Mouse (Mus musculus) heart, embryonic 14.5 days (tissue): ENCODE data around the gene Gm5089. TPM values are rescaled to one million over a fixed set of nuclear protein-coding genes. Genes with fewer than 3 reads are reported as not detected.

ENCODE experiments used
- ATAC-seq: fragments of 200-750 bp; cut with Nextera tagmentation; 2 replicates; pipeline ENCODE4 v1.8.0; 2017; ENCODE audit warnings: low read depth, moderate TSS enrichment; ENCODE audit not compliant: insufficient number of reproducible peaks, insufficient read depth, low FRiP score
- H3K27ac ChIP-seq, 2 experiments: fragments of 200-500 bp in 1 of 2; fragments of 300-500 bp in 1 of 2; sonication (generic) in 1 of 2; replicated peaks in 1 of 2; 2 replicates each; pipeline ENCODE4 v1.5.1; 2012 to 2014; ENCODE audit warnings: low read depth in 2 of 2, low read length in 2 of 2, control low read depth in 1 of 2, mild to moderate bottlenecking in 1 of 2, mixed read lengths in 1 of 2; ENCODE audit not compliant: control insufficient read depth in 1 of 2, insufficient read depth in 1 of 2
- H3K27me3 ChIP-seq: fragments of 300-500 bp; sonication (generic); 2 replicates; pipeline ENCODE4 v1.6.1; 2014; ENCODE audit warnings: mild to moderate bottlenecking, low read length, control low read depth; ENCODE audit not compliant: control insufficient read depth, insufficient read depth
- H3K36me3 ChIP-seq: fragments of 300-500 bp; sonication (generic); 2 replicates; pipeline ENCODE4 v1.6.1; 2014; ENCODE audit warnings: mild to moderate bottlenecking, control low read depth, low read length, mixed read lengths; ENCODE audit not compliant: control insufficient read depth, insufficient read depth
- H3K4me1 ChIP-seq, 2 experiments: fragments of 200-500 bp in 1 of 2; fragments of 300-500 bp in 1 of 2; sonication (generic) in 1 of 2; 2 replicates each; pipeline ENCODE4 v1.6.1; 2012 to 2014; ENCODE audit warnings: low read length in 2 of 2, control low read depth in 1 of 2, mixed read lengths in 1 of 2; ENCODE audit not compliant: control insufficient read depth in 2 of 2, insufficient read depth in 2 of 2
- H3K4me2 ChIP-seq: fragments of 300-500 bp; sonication (generic); 2 replicates; pipeline ENCODE4 v1.6.1; 2014; ENCODE audit warnings: mild to moderate bottlenecking, low read length
- H3K4me3 ChIP-seq, 2 experiments: fragments of 200-500 bp in 1 of 2; fragments of 300-500 bp in 1 of 2; sonication (generic) in 1 of 2; 2 replicates each; pipeline ENCODE4 v1.5.1; 2012 to 2014; ENCODE audit warnings: low read length in 2 of 2, mild to moderate bottlenecking in 2 of 2, control low read depth in 1 of 2, low read depth in 1 of 2, moderate library complexity in 1 of 2; ENCODE audit not compliant: control insufficient read depth in 1 of 2, insufficient read depth in 1 of 2
- H3K9ac ChIP-seq: fragments of 300-500 bp; sonication (generic); 2 replicates; pipeline ENCODE4 v1.6.1; 2014; ENCODE audit warnings: mild to moderate bottlenecking, low read length
- H3K9me3 ChIP-seq: fragments of 300-500 bp; sonication (generic); 2 replicates; pipeline ENCODE4 v1.6.1; 2016; ENCODE audit warnings: low read length, control low read depth; ENCODE audit not compliant: control insufficient read depth
- WGBS: fragments of 180-500 bp; shearing (Covaris S2); extraction: QIAGEN DNeasy Blood & Tissue Kit; methylation state at CpG from one replicate; pipeline ENCODE4 v1.1.7; 2014; 5-methylcytosine and 5-hydroxymethylcytosine counted together
- polyA plus RNA-seq: library from polyadenylated mRNA; unstranded; fragments of >200 nt; fragmentation: Nextera tagmentation; extraction: Ambion mirVana; gene quantifications from 2 replicates; pipeline ENCODE4 v1.2.1, GENCODE M21; 2014

Gm5089 gene
- polyA plus RNA-seq, 1 experiment from 2014 or later: not detected

DNA sequence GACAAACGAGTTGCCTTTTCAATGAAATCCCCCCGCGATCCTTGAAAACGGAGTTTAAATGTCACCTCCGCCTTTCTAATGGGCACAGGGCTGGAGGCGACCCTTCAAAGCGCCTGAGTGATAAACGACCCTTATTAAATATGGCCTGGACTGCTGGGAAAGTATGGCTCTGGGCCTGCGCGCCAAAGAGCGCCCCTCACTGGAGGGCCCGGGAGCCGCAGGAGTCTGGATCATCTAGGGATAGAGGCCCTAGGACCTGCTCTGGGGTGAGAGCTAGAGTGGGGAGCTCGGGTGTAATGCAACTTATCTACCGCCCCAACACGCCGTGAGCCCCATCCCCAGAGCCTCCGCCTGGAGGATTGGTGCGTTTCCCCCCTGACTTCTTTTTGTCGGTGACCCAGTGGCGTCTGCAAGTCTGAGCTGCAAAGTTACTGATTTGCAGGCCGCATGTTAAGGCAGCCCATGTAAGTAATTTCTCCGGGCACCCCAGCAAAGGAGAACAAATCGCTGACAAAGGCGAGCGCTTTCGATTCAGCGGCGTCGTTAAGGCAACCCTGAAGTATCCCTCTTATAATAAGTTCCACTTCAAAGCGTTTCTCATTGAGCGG lies 2.6 kb upstream of the Gm5089 start:
- H3K27ac ChIP-seq: no peak overlapping the region
- H3K4me1 ChIP-seq: peaks cover 4 to 17% of the 10 kb centered on the region in 2 experiments; a peak in 3 of 4 replicates
- WGBS: 10% methylated on average over 32 of the region's 32 CpGs
- no peaks in the 10 kb centered on the region for H3K9me3 ChIP-seq
- peak overlapping the region; percentile 60 for H3K4me2 ChIP-seq
- no peak overlapping the region for H3K9ac ChIP-seq
- peaks cover 79% of the 10 kb centered on the region for H3K27me3 ChIP-seq
- no peaks in the 10 kb centered on the region for H3K36me3 ChIP-seq
- ATAC-seq: no peak
- H3K4me3 ChIP-seq: peak overlapping the region; percentile 27 to 32

DNA sequence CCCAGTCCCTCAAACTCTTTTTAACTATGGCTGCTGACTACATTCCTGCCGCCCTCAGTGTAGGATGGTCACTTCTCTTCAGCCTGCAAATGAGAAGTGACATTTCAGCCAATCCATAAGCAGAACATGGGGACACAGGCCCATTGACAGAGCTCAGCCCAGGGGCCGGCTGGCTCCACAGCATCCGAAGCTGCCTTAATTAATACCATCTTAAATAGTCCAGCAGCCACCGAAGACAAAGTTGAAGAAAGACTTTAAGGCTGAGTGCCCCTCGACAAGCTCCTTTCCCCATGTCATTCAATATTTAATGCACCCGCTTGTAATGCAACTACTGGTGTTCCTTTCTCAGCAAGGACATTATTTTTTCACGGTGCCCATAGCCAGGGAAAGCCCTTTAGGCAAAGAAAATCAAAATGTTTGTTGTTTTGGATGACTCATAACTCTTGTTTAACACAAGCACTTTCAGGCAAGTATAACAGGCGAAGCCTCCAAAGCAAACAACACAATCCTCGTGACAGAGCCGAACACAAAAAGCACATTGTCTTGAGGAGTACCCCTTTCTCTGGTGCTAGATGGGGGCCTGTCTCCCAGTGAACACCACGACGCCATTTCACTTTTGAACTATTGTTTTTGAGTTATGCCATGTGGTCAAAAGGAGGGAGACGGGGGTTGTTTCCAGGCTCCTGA lies 1.9 kb upstream of the Gm5089 start:
- Histone ChIP-seq H3K4me2 (peak overlapping the region; percentile 60; the same call in 1 of the 2 replicates), H3K9me3 (no peaks in the 10 kb centered on the region), H3K27me3 (peaks cover 85% of the 10 kb centered on the region), H3K27ac (no peak overlapping the region), H3K4me1 (peaks cover 4 to 17% of the 10 kb centered on the region in 2 experiments; a peak in 3 of 4 replicates), H3K4me3 (no peak overlapping the region; a peak in 1 of 4 replicates), H3K36me3 (no peaks in the 10 kb centered on the region), H3K9ac (no peak overlapping the region)
- 58% methylated on average over 13 of the region's 13 CpGs for WGBS
- no peak for ATAC-seq

DNA sequence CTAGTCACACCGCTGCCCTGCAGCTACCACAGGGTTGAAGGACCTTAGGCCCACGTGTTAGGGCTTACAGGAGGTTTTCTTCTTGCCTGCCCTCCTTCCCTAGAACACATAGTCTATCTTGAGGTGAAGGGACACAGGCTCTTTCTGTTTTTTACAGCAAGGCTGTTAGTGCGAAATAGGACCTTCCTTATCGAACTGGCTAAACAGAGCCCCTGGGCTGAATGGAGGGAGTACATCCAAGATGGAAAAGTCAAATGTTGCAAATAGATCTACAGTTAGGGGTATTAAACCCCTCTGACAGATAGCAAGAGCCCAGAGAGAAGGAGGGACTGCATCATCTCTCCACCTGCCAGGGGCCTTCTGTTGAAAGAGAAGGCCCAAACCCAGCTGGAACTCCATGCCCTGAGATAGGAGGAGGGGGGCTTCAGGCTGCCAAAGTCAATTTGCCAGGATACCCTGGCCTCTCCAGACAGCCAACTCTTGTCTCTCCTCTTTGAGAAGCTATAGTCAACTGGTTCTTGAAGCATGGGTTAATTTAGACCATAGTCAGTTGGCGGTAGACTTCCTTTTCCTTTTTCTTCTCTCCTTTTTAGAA lies 733 bp upstream of the Gm5089 start:
- H3K4me2 ChIP-seq: peak overlapping the region; percentile 88; the same call in 1 of the 2 replicates
- 71% methylated on average over 5 of the region's 5 CpGs for WGBS

DNA sequence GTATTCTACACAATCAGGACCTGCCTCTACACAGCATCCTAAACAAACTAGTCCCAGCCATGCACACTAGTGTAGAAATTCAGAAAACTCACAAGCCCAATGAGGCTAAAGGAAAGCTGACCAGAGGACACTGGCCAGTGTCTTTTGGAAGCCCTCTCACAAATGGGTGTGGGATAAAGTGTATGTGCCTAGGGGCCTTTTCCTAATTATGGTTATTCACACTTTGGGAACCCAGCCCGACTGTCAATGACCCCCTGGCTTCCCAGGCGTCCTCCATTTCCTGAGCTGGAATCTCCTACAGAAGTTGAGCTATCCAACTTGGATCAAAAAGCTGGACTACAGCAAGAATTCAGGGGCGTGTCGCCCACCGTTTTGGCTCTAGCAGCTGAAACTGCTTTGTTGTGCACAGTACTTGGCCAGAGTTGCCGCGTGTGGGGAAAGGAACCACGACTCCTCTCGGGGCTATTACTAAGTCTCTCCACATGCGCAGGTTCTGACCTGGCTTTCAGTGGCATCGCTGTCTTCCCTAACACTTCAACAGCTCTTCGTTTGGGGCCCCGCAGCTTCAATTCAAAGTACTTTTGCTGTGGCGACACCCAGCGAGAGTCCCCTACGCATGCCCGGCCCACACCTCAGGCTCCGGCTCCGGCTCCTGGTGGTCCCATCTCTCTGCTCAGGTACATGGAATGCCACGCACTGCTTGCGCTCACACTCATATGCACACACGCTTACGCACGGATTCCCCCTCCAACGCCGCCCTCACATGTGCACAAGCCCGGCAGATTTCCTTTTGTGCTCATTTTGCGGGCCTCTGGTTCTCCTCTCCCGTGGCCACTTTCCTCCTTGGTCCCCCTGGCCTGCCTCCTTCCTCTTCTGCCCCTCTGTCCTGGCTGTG lies 1.1 kb downstream of the Gm5089 start:
- Histone ChIP-seq H3K36me3 (no peaks in the 10 kb centered on the region), H3K27ac (no peak overlapping the region), H3K9me3 (no peaks in the 10 kb centered on the region), H3K9ac (no peak overlapping the region; the same call in 1 of the 2 replicates), H3K27me3 (peaks cover 77% of the 10 kb centered on the region), H3K4me1 (peaks cover 4 to 17% of the 10 kb centered on the region in 2 experiments; a peak in 3 of 4 replicates), H3K4me3 (peak overlapping the region; percentile 41 to 44; a peak in 3 of 4 replicates), H3K4me2 (peak overlapping the region; percentile 88)
- no peak for ATAC-seq
- 6% methylated on average over 29 of the region's 29 CpGs for WGBS

More for the DNA sequence above, 733 bp upstream of the Gm5089 start:
- H3K27me3 ChIP-seq: peaks cover 87% of the 10 kb centered on the region
- no peaks in the 10 kb centered on the region for H3K9me3 ChIP-seq
- no peaks in the 10 kb centered on the region for H3K36me3 ChIP-seq
- H3K4me3 ChIP-seq: 0 out of 4 replicates have a peak overlapping the region, but pooled peaks of 1 of the 2 experiments have one; percentile 44
- H3K27ac ChIP-seq: no peak overlapping the region
- no peak overlapping the region for H3K9ac ChIP-seq
- ATAC-seq: no peak
- H3K4me1 ChIP-seq: peaks cover 4 to 17% of the 10 kb centered on the region in 2 experiments; a peak in 3 of 4 replicates

DNA sequence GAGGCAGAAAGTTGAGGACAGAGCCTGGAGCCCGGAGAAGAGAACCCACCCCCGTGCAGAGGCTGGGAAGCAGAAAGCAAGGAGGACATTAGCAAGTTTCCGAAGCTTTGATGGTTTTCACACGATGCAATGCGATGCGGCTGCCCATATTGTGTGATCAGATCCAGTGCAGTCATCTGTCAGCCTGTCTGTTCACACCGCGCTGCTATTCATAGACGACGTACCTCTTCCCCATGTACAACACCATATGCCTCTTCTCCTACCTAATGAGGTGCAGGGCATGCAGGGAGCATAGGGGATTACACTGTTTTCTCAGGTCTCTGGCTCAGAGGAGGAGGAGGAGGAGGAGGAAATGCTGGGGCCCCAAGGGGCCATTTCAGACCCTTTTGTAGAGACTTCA lies 14.1 kb downstream of the Gm5089 start:
- ATAC-seq: no peak
- Histone ChIP-seq H3K9me3 (no peaks in the 10 kb centered on the region), H3K4me2 (peak overlapping the region; percentile 26; the same call in 1 of the 2 replicates), H3K9ac (no peak overlapping the region), H3K36me3 (no peaks in the 10 kb centered on the region), H3K4me1 (no peaks in the 10 kb centered on the region), H3K27ac (no peak overlapping the region), H3K27me3 (no peaks in the 10 kb centered on the region), H3K4me3 (no peak overlapping the region)
- WGBS: 31% methylated on average over 10 of the region's 10 CpGs

DNA sequence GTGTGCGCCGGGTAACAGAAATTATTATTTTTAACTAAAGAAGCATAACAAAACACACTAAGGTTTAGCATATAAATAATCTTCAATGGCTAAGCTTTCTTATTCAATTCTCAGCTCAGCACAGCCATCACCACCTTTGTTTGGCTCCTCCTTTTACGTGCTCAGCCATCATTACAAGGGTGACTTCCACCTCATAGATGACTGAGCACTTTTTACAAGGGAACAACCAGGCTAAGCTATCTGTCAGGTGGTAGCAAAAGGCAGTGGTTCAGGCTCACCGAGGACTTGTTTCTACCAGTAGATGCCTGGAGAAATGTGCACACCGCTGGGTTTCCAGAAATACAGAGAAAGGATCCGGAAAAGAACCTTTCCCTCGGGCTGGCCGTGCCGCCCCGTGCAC lies 16.9 kb downstream of the Gm5089 start:
- H3K4me2 ChIP-seq: no peak overlapping the region
- WGBS: 86% methylated on average over 10 of the region's 10 CpGs
- ATAC-seq: no peak
- H3K36me3 ChIP-seq: no peaks in the 10 kb centered on the region
- H3K9ac ChIP-seq: no peak overlapping the region
- no peaks in the 10 kb centered on the region for H3K9me3 ChIP-seq
- no peak overlapping the region for H3K27ac ChIP-seq
- H3K4me1 ChIP-seq: no peaks in the 10 kb centered on the region
- no peak overlapping the region for H3K4me3 ChIP-seq
- H3K27me3 ChIP-seq: no peaks in the 10 kb centered on the region

DNA sequence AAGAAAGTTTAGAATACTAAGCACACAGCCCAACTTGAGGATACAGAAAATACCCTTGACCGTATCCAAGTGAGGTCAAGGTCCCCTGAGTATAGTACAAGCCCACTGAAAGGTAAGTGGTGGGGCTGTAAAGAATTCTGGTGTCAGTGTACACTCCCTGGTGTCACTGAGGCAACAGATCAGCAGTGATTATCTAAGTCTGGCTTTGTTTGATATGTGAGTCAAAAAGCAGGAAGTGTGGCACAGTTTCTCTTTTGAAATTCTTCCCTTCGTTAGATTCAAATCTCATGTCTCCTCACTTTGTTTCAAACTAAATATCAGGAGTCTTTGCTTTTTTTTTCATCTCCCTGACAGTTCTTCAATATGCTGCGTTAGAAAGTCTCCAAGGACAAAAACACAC lies 18.4 kb downstream of the Gm5089 start:
- H3K9ac ChIP-seq: no peak overlapping the region
- whole genome bisulfite sequencing: 67% methylated on average over 3 of the region's 3 CpGs
- ATAC-seq: no peak

More for the DNA sequence above, 18.4 kb downstream of the Gm5089 start:
- Histone ChIP-seq H3K4me3 (no peak overlapping the region), H3K4me2 (no peak overlapping the region), H3K27me3 (no peaks in the 10 kb centered on the region), H3K27ac (no peak overlapping the region), H3K9me3 (no peaks in the 10 kb centered on the region), H3K36me3 (no peaks in the 10 kb centered on the region), H3K4me1 (no peaks in the 10 kb centered on the region)
